Mouse (Mus musculus): ENCODE measurements at regions not wholly inside any gene's neighbourhood (a gene's known extent, or its start where the extent isn't known, plus 50 kb on each side); places are given as distances from the start of the nearest gene placed in this dataset.

GRCm38 (mm10) chr17:63686361-63686760 is 176.5 kb upstream of the Fer start:
- TF ChIP-seq CTCF (conservative IDR thresholded peaks at IDR 0.05; ENCODE audit: low read length): no peak
- no peak for TF ChIP-seq NANOG (IDR thresholded peaks at IDR 0.05; ENCODE audit: borderline replicate concordance, low read length)
- no peak for TF ChIP-seq POU5F1 (IDR thresholded peaks at IDR 0.05; ENCODE audit: borderline replicate concordance, low read length)
